Mouse (Mus musculus) intestine, postnatal 0 days (tissue): ENCODE measurements around the gene Olfr66. TPM values are rescaled to one million over a fixed set of nuclear protein-coding genes. Genes with fewer than 3 reads are reported as not detected.

Experiments used
- ATAC-seq: fragments of 200-750 bp; cut with Nextera tagmentation; 2 replicates; pipeline ENCODE4 v1.8.0; 2017; ENCODE audit warnings: mild to moderate bottlenecking, moderate TSS enrichment, moderate library complexity
- H3K27ac ChIP-seq: fragments of 300-500 bp; sonication (generic); 2 replicates; pipeline ENCODE4 v1.5.1; 2014; ENCODE audit warnings: mild to moderate bottlenecking, low read depth, low read length, moderate library complexity
- H3K27me3 ChIP-seq: fragments of 300-500 bp; sonication (generic); replicated peaks from 2 replicates; pipeline ENCODE4 v1.6.1; 2014; ENCODE audit warnings: low read length, mixed read lengths; ENCODE audit not compliant: control insufficient read depth, insufficient read depth
- H3K36me3 ChIP-seq: fragments of 300-500 bp; sonication (generic); 2 replicates; pipeline ENCODE4 v1.6.1; 2014; ENCODE audit warnings: mild to moderate bottlenecking, moderate library complexity; ENCODE audit not compliant: control insufficient read depth, insufficient read depth
- H3K4me1 ChIP-seq: fragments of 300-500 bp; sonication (generic); replicated peaks from 2 replicates; pipeline ENCODE4 v1.6.1; 2014; ENCODE audit warnings: antibody characterized with exemption, low read length, mixed read lengths; ENCODE audit not compliant: control insufficient read depth, insufficient read depth
- H3K4me2 ChIP-seq: fragments of 300-500 bp; sonication (generic); replicated peaks from 2 replicates; pipeline ENCODE4 v1.6.1; 2014; ENCODE audit warnings: low read depth, mild to moderate bottlenecking, moderate library complexity
- H3K4me3 ChIP-seq: fragments of 300-500 bp; sonication (generic); 2 replicates; pipeline ENCODE4 v1.5.1; 2014; ENCODE audit warnings: low read depth, low read length
- H3K9ac ChIP-seq: fragments of 300-500 bp; sonication (generic); 2 replicates; pipeline ENCODE4 v1.6.1; 2014; ENCODE audit warnings: mild to moderate bottlenecking, low read depth, low read length
- H3K9me3 ChIP-seq: fragments of 300-500 bp; sonication (generic); 2 replicates; pipeline ENCODE4 v1.6.1; 2016; ENCODE audit warnings: mixed run types; ENCODE audit not compliant: control insufficient read depth
- CTCF ChIP-seq: sonication (generic); IDR thresholded peaks from 2 replicates; pipeline ENCODE4 v1.5.1; 2016; ENCODE audit warnings: low read depth, mild to moderate bottlenecking, control low read depth, antibody characterized with exemption, moderate library complexity
- WGBS: fragments of 180-500 bp; shearing (Covaris S2); extraction: QIAGEN DNeasy Blood & Tissue Kit; methylation state at CpG from one replicate; pipeline ENCODE4 v1.1.7; 2014; 5-methylcytosine and 5-hydroxymethylcytosine counted together
- polyA plus RNA-seq: library from polyadenylated mRNA; unstranded; fragments of >200 nt; fragmentation: Nextera tagmentation; extraction: Ambion mirVana; gene quantifications from 2 replicates; pipeline ENCODE4 v1.2.1, GENCODE M21; 2015

The Olfr66 gene
- polyA plus RNA-seq = not detected in 2 replicates

DNA sequence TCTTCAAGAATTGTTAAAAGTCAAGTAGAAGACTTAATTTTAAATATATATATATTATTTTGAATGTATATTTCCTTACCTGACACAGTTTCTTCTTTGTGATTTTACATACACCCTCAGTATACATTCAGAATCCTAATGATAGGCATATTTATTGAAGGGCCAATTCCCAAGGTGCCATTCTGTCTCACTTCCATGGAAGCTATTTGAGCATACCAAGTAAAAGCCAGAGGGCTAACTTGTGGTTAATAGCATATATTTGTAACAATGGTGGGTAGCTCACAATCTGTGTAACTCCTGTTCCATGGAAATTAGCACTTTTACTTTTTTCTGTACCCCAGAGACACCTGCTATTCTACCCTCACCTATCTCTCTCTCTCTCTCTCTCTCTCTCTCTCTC lies at the start of gene Olfr66:
TSS of gene Olfr66 (minus strand) at position 101 of the 400 bp plus-strand sequence.
- Histone ChIP-seq H3K4me3 (no peak within 1 kb of the TSS), H3K4me1 (no peaks in the 10 kb centered on the region), H3K9me3 (no peaks in the 10 kb centered on the region), H3K36me3 (no peaks in the 10 kb centered on the region), H3K27ac (no peak within 1 kb of the TSS), H3K9ac (no peak within 1 kb of the TSS), H3K4me2 (no peak within 1 kb of the TSS), H3K27me3 (no peaks in the 10 kb centered on the region)
- ATAC-seq = no peak
- TF ChIP-seq CTCF = no peak

DNA sequence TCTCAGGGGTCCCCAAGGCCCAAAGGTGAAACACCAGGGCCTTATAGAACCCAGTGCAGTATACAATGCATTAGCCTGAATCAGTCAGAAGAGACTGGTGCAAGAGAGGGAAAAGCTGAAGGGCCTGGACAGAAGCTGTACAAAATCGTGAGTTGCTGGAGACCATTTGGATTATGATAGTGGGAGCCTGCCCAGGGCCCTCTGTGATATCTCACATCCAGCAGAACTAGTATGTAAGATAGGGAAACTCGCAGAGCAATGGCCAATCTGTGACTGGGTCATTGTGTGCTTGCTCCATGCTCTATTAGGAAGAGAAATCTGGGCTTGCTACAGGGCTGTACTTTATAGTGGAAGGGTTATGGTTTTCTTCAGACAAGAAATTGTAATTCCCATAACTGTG lies 48.2 kb upstream of the Olfr66 start, which contains the start of gene Olfr632:
TSS of gene Olfr632 (plus strand) at position 84 of the 400 bp plus-strand sequence.
- WGBS = 69% methylated on average over 2 of the region's 2 CpGs
- TF ChIP-seq CTCF = no peak

DNA sequence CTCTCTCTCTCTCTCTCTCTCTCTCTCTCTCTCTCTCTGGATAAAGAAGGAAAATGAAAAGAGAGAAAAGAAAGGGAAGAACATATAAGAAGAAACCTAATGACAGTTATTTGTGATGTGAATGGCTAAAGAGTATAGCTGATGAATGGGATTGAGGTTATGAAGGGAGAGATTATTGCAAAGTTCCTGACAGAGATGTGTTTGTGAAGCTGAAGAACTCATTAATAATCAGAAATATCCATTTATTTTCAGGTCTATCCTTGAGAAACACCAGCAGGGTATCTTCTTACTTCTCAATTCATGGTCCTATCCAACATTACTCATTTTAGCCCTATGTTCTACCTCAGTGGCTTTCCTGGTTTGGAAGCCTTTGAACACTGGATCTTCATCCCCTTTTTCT lies 42.5 kb upstream of the Olfr66 start, which contains the start of gene Olfr631:
TSS of gene Olfr631 (plus strand) at position 301 of the 400 bp plus-strand sequence.
- no peak within 1 kb of the TSS for H3K27ac ChIP-seq
- H3K4me2 ChIP-seq = no peak within 1 kb of the TSS
- no peak for TF ChIP-seq CTCF
- H3K9ac ChIP-seq = no peak within 1 kb of the TSS
- no peaks in the 10 kb centered on the region for H3K36me3 ChIP-seq
- ATAC-seq = no peak
- no peaks in the 10 kb centered on the region for H3K27me3 ChIP-seq
- no peak within 1 kb of the TSS for H3K4me3 ChIP-seq
- H3K4me1 ChIP-seq = no peaks in the 10 kb centered on the region
- no peaks in the 10 kb centered on the region for H3K9me3 ChIP-seq

More for the DNA sequence above, 48.2 kb upstream of the Olfr66 start, which contains the start of gene Olfr632:
- Histone ChIP-seq H3K4me3 (no peak within 1 kb of the TSS), H3K9me3 (no peaks in the 10 kb centered on the region), H3K9ac (no peak within 1 kb of the TSS), H3K4me2 (no peak within 1 kb of the TSS), H3K27ac (no peak within 1 kb of the TSS), H3K4me1 (no peaks in the 10 kb centered on the region), H3K27me3 (no peaks in the 10 kb centered on the region), H3K36me3 (no peaks in the 10 kb centered on the region)
- ATAC-seq = no peak

DNA sequence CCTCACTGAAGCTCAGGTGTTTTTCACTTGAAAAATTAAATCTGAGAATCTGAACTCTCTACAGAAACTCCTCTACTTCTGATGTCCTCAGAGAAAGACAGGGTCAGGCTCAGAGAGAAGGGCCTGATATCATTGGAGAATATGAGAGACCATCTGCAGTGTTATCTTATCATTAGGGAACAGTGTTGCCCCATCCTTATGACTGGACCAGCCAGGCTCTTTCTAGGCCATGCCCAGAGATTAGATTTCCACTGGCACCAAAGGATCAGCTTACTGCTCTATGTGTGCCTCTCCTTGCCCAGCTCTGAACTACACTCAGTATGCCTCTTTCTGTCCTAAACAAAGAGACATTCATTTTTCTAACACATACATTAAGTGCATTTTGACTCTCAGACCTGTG lies 29.3 kb upstream of the Olfr66 start:
- Histone ChIP-seq H3K9me3 (no peaks in the 10 kb centered on the region), H3K9ac (no peak overlapping the region), H3K4me2 (no peak overlapping the region), H3K27ac (no peak overlapping the region), H3K4me3 (no peak overlapping the region), H3K36me3 (no peaks in the 10 kb centered on the region), H3K4me1 (no peaks in the 10 kb centered on the region), H3K27me3 (no peaks in the 10 kb centered on the region)
- no peak for TF ChIP-seq CTCF
- ATAC-seq = no peak

DNA sequence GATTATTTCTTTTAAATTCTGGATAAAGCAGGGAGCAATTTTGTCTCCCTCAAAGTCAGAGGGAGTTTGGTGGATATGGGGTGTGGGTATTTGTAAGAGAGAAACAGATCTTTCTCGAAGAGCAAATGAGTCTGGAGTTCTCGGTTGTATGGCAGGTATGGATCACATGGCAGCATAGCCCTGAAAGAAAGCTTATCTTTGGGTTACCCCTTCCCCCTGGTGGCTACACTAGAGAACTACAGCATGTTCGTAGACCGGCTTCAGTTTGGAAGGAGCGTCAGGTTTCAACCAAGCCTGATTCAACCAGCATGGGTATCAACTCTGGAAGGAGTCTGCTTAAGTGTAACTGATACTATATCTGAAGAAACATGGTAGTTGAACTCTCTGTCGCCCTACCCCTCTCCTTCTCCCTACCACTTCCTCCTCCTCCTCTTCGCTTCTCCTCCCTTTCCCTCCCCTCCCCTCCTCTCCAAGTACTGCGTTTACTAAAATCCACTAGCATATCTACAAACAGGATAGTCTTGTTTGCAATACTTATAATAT lies 27.0 kb upstream of the Olfr66 start:
- Histone ChIP-seq H3K4me1 (no peaks in the 10 kb centered on the region), H3K27ac (no peak overlapping the region), H3K36me3 (no peaks in the 10 kb centered on the region), H3K9ac (no peak overlapping the region), H3K4me3 (no peak overlapping the region), H3K9me3 (no peaks in the 10 kb centered on the region), H3K4me2 (no peak overlapping the region), H3K27me3 (no peaks in the 10 kb centered on the region)
- peak; percentile 57 for TF ChIP-seq CTCF
- no peak for ATAC-seq
- WGBS = 56% methylated on average over 8 of the region's 8 CpGs

DNA sequence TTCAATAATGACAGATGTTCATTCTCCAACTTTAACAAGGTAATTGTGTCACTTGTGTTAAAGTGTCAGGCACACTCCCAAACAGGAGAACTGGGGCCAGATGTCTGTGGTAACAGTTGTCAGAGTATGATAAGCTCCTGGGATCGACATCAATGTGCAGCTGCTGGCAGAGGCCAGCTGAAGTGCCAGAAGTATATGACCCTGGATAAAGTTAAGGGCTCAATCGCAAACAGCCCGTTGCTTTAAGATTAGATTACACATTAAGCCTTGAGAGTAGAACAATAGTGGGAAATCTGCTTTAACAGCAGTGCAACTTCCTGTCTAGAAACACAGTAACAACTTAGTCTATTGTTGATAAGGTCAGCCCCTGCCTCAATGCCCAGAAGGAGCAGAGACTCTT lies 24.0 kb upstream of the Olfr66 start:
- ATAC-seq = peak; percentile 64
- H3K36me3 ChIP-seq = no peaks in the 10 kb centered on the region
- H3K27ac ChIP-seq = no peak overlapping the region
- no peak overlapping the region for H3K4me3 ChIP-seq
- H3K4me1 ChIP-seq = no peaks in the 10 kb centered on the region
- H3K9me3 ChIP-seq = no peaks in the 10 kb centered on the region
- WGBS = 16% methylated on average over 3 of the region's 3 CpGs
- H3K9ac ChIP-seq = no peak overlapping the region
- no peak for TF ChIP-seq CTCF
- H3K4me2 ChIP-seq = no peak overlapping the region
- H3K27me3 ChIP-seq = no peaks in the 10 kb centered on the region

DNA sequence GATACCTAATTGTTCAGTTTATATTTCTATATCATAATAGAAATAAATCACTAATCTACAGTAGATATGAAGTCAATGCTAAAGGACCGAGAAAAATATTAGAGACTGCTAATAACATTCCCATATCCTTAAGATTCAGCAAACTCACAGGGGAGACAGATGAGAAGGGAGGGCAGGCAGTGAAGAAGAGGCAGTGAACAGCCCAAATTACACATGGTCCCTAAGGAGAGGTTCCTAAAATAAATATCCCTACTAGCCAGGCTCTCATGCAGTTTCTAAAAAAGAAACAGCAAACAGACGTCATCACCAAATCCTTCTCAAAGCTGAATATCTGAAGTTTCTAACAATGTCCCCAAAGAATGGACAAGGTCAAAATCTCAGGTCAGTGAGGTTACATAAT lies 17.1 kb upstream of the Olfr66 start, which contains the start of gene Olfr65:
TSS of gene Olfr65 (plus strand) at position 301 of the 400 bp plus-strand sequence.
- no peaks in the 10 kb centered on the region for H3K36me3 ChIP-seq
- no peaks in the 10 kb centered on the region for H3K4me1 ChIP-seq
- no peaks in the 10 kb centered on the region for H3K27me3 ChIP-seq
- H3K4me3 ChIP-seq = no peak within 1 kb of the TSS
- H3K9ac ChIP-seq = no peak within 1 kb of the TSS
- WGBS = 73% methylated on average over 2 of the region's 2 CpGs
- no peak for TF ChIP-seq CTCF
- ATAC-seq = no peak
- no peaks in the 10 kb centered on the region for H3K9me3 ChIP-seq
- no peak within 1 kb of the TSS for H3K4me2 ChIP-seq
- no peak within 1 kb of the TSS for H3K27ac ChIP-seq
